Mouse (Mus musculus): ENCODE measurements around the gene Esp36. TPM values are rescaled to one million over a fixed set of nuclear protein-coding genes. Genes with fewer than 3 reads are reported as not detected.
"Not testable (repeated sequence)": the region's sequence is repeated elsewhere in the genome, so short reads cannot be mapped to it uniquely, and the experiment has no call there.

Esp36 gene
- polyA plus RNA-seq (2012; rRNA removed) = not detected in 2 replicates
- not detected in 2 replicates for polyA plus RNA-seq (2014; fragmentation: Nextera tagmentation; extraction: Ambion mirVana)

GRCm38 (mm10) chr17:38420085-38420484 is at the start of gene Esp36:
Gene Esp36 (minus strand): TSS chr17:38420185.
- Histone ChIP-seq H3K27ac (no peak within 1 kb of the TSS), H3K27me3 (ENCODE audit: control insufficient read depth, insufficient read depth, low read length) (no peaks in the 10 kb centered on the region), H3K9me3 (ENCODE audit: control insufficient read depth, low read length) (no peaks in the 10 kb centered on the region), H3K36me3 (replicated peaks; ENCODE audit: control insufficient read depth, insufficient read depth, low read depth) (no peaks in the 10 kb centered on the region), H3K9ac (replicated peaks) (no peak within 1 kb of the TSS), H3K4me1 (replicated peaks; ENCODE audit: control insufficient read depth in 2 of 2, insufficient read depth in 2 of 2, low read length in 1 of 2) (no peaks in the 10 kb centered on the region), H3K4me3 (ENCODE audit: insufficient read depth in 1 of 2, low read depth in 2 of 2, low read length in 2 of 2) (no peak within 1 kb of the TSS), H3K4me2 (ENCODE audit: low read depth) (no peak within 1 kb of the TSS)
- no peak for ATAC-seq (ENCODE audit: insufficient read depth)
- no peak for TF ChIP-seq CTCF (IDR thresholded peaks at IDR 0.05; ENCODE audit: low read depth)
- 56% methylated on average over 2 of the region's 2 CpGs for WGBS (ENCODE audit: insufficient replicate concordance)
- no peak for DNase-seq (ENCODE audit: low read depth in 3 of 3, low spot score in 3 of 3)

- H3K4me1 ChIP-seq (replicated peaks; ENCODE audit: control insufficient read depth in 2 of 2, insufficient read depth in 2 of 2, low read length in 1 of 2); H3K4me3 ChIP-seq (ENCODE audit: insufficient read depth in 1 of 2, low read depth in 2 of 2, low read length in 2 of 2); H3K27me3 ChIP-seq (ENCODE audit: control insufficient read depth, insufficient read depth, low read length); H3K4me2 ChIP-seq (ENCODE audit: low read depth); H3K36me3 ChIP-seq (replicated peaks; ENCODE audit: control insufficient read depth, insufficient read depth, low read depth); ATAC-seq (ENCODE audit: insufficient read depth); DNase-seq (ENCODE audit: low read depth in 3 of 3, low spot score in 3 of 3); H3K9ac ChIP-seq (replicated peaks); H3K27ac ChIP-seq; H3K9me3 ChIP-seq (ENCODE audit: control insufficient read depth, low read length): not testable (repeated sequence)
Observed at GRCm38 (mm10) chr17:38456206-38456605, 36.2 kb upstream of the Esp36 start.

- TF ChIP-seq EP300 (IDR thresholded peaks at IDR 0.05; ENCODE audit: low read depth) = no peak
- no peak for TF ChIP-seq CTCF (IDR thresholded peaks at IDR 0.05; ENCODE audit: low read depth)
- Histone ChIP-seq H3K27me3 (ENCODE audit: control insufficient read depth, insufficient read depth, low read length) (no peaks in the 10 kb centered on the region), H3K4me1 (replicated peaks; ENCODE audit: control insufficient read depth in 2 of 2, insufficient read depth in 2 of 2, low read length in 1 of 2) (no peaks in the 10 kb centered on the region), H3K9me3 (ENCODE audit: control insufficient read depth, low read length) (no peaks in the 10 kb centered on the region), H3K4me2 (ENCODE audit: low read depth) (no peak overlapping the region), H3K36me3 (replicated peaks; ENCODE audit: control insufficient read depth, insufficient read depth, low read depth) (no peaks in the 10 kb centered on the region), H3K27ac (no peak overlapping the region), H3K4me3 (ENCODE audit: insufficient read depth in 1 of 2, low read depth in 2 of 2, low read length in 2 of 2) (no peak overlapping the region), H3K9ac (replicated peaks) (no peak overlapping the region)
- ATAC-seq (ENCODE audit: insufficient read depth) (no peak), DNase-seq (ENCODE audit: low read depth in 3 of 3, low spot score in 3 of 3) (no peak)
- 64% methylated on average over 2 of the region's 2 CpGs for WGBS (ENCODE audit: insufficient replicate concordance)
Observed at GRCm38 (mm10) chr17:38450688-38451087, 30.7 kb upstream of the Esp36 start.

GRCm38 (mm10) chr17:38406135-38406534 is 13.8 kb downstream of the Esp36 start:
- 52% methylated on average over 3 of the region's 3 CpGs for WGBS (ENCODE audit: insufficient replicate concordance)
- Histone ChIP-seq H3K4me1 (replicated peaks; ENCODE audit: control insufficient read depth in 2 of 2, insufficient read depth in 2 of 2, low read length in 1 of 2) (no peaks in the 10 kb centered on the region), H3K4me3 (ENCODE audit: insufficient read depth in 1 of 2, low read depth in 2 of 2, low read length in 2 of 2) (no peak overlapping the region), H3K4me2 (ENCODE audit: low read depth) (no peak overlapping the region), H3K36me3 (replicated peaks; ENCODE audit: control insufficient read depth, insufficient read depth, low read depth) (no peaks in the 10 kb centered on the region), H3K9me3 (ENCODE audit: control insufficient read depth, low read length) (no peaks in the 10 kb centered on the region), H3K27me3 (ENCODE audit: control insufficient read depth, insufficient read depth, low read length) (no peaks in the 10 kb centered on the region), H3K27ac (no peak overlapping the region), H3K9ac (replicated peaks) (no peak overlapping the region)
- TF ChIP-seq CTCF (IDR thresholded peaks at IDR 0.05; ENCODE audit: low read depth) = no peak
- TF ChIP-seq EP300 (IDR thresholded peaks at IDR 0.05; ENCODE audit: low read depth) = no peak
- DNase-seq (ENCODE audit: low read depth in 3 of 3, low spot score in 3 of 3) = no peak
- ATAC-seq (ENCODE audit: insufficient read depth) = no peak

GRCm38 (mm10) chr17:38391821-38392220 is 28.2 kb downstream of the Esp36 start:
- TF ChIP-seq CTCF (IDR thresholded peaks at IDR 0.05; ENCODE audit: low read depth) (no peak), EP300 (IDR thresholded peaks at IDR 0.05; ENCODE audit: low read depth) (no peak)
- Histone ChIP-seq H3K4me2 (ENCODE audit: low read depth) (no peak overlapping the region), H3K36me3 (replicated peaks; ENCODE audit: control insufficient read depth, insufficient read depth, low read depth) (no peaks in the 10 kb centered on the region), H3K9ac (replicated peaks) (no peak overlapping the region), H3K27me3 (ENCODE audit: control insufficient read depth, insufficient read depth, low read length) (no peaks in the 10 kb centered on the region), H3K4me3 (ENCODE audit: insufficient read depth in 1 of 2, low read depth in 2 of 2, low read length in 2 of 2) (no peak overlapping the region), H3K4me1 (replicated peaks; ENCODE audit: control insufficient read depth in 2 of 2, insufficient read depth in 2 of 2, low read length in 1 of 2) (no peaks in the 10 kb centered on the region), H3K27ac (no peak overlapping the region), H3K9me3 (ENCODE audit: control insufficient read depth, low read length) (no peaks in the 10 kb centered on the region)
- DNase-seq (ENCODE audit: low read depth in 3 of 3, low spot score in 3 of 3) (no peak), ATAC-seq (ENCODE audit: insufficient read depth) (no peak)
- WGBS (ENCODE audit: insufficient replicate concordance) = 51% methylated on average over 2 of the region's 2 CpGs

Other genes with a start within 250 kb of the Esp36 start
- gene Olfr134, start 248.8 kb downstream of the Esp36 start, polyA plus RNA-seq (2012; rRNA removed) = not detected in 2 replicates
- gene Olfr134, start 248.8 kb downstream of the Esp36 start, polyA plus RNA-seq (2014; fragmentation: Nextera tagmentation; extraction: Ambion mirVana) = not detected in 2 replicates
- not detected in 2 replicates for gene Olfr135, start 215.8 kb downstream of the Esp36 start, polyA plus RNA-seq (2012; rRNA removed)
- not detected in 2 replicates for gene Olfr135, start 215.8 kb downstream of the Esp36 start, polyA plus RNA-seq (2014; fragmentation: Nextera tagmentation; extraction: Ambion mirVana)
- gene Olfr138, start 159.2 kb downstream of the Esp36 start, polyA plus RNA-seq (2012; rRNA removed) = not detected in 2 replicates
- not detected in 2 replicates for gene Olfr138, start 159.2 kb downstream of the Esp36 start, polyA plus RNA-seq (2014; fragmentation: Nextera tagmentation; extraction: Ambion mirVana)
- not detected in 2 replicates for gene Olfr137, start 112.6 kb downstream of the Esp36 start, polyA plus RNA-seq (2012; rRNA removed)
- not detected in 2 replicates for gene Olfr137, start 112.6 kb downstream of the Esp36 start, polyA plus RNA-seq (2014; fragmentation: Nextera tagmentation; extraction: Ambion mirVana)
- gene Olfr136, start 90.4 kb downstream of the Esp36 start, polyA plus RNA-seq (2012; rRNA removed) = not detected in 2 replicates
- gene Olfr136, start 90.4 kb downstream of the Esp36 start, polyA plus RNA-seq (2014; fragmentation: Nextera tagmentation; extraction: Ambion mirVana) = not detected in 2 replicates
- not detected in 2 replicates for gene Esp34, start 134.0 kb upstream of the Esp36 start, polyA plus RNA-seq (2012; rRNA removed)
- gene Esp34, start 134.0 kb upstream of the Esp36 start, polyA plus RNA-seq (2014; fragmentation: Nextera tagmentation; extraction: Ambion mirVana) = not detected in 2 replicates
- not detected in 2 replicates for gene Esp31, start 219.3 kb upstream of the Esp36 start, polyA plus RNA-seq (2012; rRNA removed)
- gene Esp31, start 219.3 kb upstream of the Esp36 start, polyA plus RNA-seq (2014; fragmentation: Nextera tagmentation; extraction: Ambion mirVana) = not detected in 2 replicates